Mouse (Mus musculus) layer of hippocampus, postnatal 25 days (tissue): ENCODE measurements around the gene Spag17. TPM values are rescaled to one million over a fixed set of nuclear protein-coding genes. Genes with fewer than 3 reads are reported as not detected.

Source experiments
- DNase-seq, 2 experiments: peaks; one replicate each; pipeline ENCODE4 v3.0.0; 2022; ENCODE audit warnings: mixed read lengths in 2 of 2, low spot score in 1 of 2; ENCODE audit errors: extremely low spot score in 1 of 2
- total RNA-seq, 2 experiments: library from RNA; stranded (reverse); gene quantifications; 2 replicates each; pipeline ENCODE4 v1.2.3; 2021

Spag17 gene
- total RNA-seq, 2 experiments from 2014 or later: 0.12 to 0.21 TPM

DNA sequence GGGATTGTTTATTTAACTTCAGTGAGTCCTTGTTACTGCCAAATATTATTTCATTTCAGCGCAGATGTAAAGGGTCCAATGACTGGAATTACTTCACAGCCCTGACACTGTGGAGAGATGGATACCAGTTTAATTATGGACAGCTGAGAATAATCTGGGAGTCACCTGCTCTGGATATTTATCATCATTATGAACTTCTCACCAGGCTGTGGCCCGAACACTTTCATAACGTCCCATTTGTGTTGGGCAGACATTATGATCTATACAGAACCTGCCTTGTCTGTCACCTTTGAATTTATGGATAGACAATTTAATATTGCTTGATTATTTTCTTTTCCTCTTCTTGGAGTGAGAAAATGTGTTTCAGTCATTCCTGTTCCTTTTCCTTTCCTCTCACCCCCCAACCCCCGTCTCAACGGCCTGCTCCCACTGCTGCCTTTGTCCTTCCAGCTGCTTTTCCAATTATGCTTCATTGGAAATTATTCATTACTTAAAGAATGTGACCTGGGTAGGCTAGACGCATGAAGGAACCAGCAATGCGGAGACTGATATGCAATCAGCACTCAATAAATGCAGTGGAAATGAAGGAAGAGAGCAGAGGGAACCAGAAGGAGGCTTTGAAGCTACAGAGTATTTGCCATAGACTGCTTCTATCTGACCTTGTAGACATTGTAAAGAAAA, 74.7 kb downstream of the Spag17 start:
- DNase-seq: no peak

DNA sequence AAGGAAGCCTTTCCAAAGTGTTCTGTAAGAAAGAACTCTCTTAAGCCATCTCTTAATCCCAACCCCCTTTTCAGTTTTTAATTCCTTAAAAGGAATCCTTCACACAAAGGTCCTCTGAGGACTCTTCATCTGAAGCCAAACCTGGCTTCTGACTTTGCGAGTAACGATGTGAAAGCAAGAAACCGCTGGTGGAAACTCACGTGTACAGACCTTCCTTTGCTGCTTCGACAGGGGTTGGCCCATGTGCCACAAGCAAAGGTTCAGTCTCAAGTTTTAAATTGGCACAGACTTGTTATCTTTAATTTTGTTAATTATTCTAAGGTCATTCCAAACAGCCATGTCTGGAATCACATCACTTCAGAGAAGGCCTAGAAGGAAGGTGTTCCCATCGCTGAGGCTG, 79.1 kb downstream of the Spag17 start:
- no peak for DNase-seq

DNA sequence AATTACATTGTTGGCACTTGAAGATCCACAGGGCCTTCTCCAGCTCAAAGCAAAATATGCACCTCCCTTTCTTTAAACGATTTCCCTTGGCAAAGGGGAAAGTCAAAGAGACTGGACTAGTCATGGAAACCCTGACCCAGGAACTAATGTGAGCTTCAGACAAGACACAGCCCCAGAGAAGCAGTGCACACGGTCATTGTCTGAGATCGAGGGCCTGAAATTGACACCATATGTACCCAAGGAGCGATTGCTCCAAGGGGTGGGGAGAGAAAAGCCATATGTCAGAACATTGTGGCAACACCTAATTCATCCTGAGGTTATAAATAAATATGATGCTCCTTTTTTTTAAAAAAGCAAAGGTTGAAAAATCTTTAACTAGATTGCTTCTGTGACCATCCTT, 80.7 kb downstream of the Spag17 start:
- DNase-seq: no peak

DNA sequence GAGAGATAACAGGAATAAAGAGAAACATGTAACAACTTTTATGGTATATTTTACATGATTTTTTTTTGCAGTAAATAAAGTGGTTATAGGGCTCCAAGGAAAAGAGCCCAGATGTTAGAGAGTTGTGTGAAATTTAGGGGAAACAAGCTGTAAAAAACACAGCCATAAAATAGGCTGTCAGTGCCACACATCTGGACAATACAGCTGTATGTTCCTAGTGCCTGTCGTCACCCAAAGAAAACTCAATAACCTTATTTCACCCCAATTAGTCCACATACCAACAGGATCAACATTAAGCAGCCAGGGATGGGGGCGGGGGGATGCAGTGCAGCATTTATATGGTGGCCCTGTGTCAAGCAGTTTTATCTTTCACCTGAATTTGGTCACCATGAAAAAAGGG, 81.1 kb downstream of the Spag17 start:
- no peak for DNase-seq

DNA sequence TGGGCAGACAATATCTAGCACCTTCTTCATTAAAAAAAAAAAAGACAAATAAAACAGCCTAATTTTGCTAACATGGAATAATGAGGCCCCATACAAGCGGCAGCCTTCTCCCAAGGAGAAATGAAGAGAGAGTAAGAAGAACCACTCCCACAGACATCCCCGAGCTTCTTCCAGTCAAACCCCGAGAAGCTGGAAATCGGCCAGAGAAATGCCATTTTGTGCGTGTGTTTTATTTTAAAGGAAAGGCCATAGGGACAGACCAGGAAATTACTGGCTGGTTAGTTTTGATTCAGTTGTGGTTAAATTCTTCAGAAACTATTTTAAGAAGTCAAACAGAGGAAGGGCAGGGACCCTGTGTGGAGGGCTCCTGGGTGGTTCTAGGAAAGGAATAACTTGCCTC, 85.6 kb downstream of the Spag17 start:
- DNase-seq: no peak

DNA sequence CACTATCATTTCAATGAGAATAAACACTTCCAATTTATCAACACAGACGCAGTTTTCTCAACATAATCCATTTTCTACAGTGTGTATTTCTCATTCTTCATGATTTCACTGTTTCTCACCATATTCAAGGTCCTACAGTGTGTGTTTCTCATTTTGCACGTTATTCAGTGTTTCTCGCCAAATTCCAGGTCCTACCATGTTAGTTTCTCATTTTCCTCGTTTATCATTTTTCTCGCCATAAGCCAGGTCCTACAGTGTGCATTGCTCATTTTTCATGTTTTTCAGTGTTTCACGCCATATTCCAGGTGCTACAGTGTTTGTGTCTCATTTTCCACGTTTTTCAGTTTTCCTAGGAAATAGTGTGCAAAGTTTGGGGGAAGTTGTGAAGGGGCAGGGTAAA, 95.8 kb downstream of the Spag17 start:
- no peak for DNase-seq

DNA sequence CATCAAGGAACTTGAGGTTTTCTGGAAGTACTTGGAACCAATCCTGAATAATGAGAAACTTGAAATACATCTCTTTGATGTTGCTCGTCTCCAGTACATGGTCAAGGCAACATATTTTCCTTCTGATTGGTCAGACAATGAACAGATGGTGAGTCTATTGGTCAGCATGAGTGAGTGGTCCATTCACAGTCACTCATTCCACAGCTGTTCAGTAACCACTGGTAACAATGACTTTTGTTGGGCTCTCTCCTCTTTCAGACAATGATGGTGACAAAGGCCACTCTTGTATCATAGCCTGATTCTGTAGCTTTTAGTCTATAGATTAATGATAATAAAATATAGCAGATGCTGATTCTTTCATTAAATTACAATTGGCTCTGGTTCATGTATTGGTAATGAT, 119.5 kb downstream of the Spag17 start:
- no peak for DNase-seq

DNA sequence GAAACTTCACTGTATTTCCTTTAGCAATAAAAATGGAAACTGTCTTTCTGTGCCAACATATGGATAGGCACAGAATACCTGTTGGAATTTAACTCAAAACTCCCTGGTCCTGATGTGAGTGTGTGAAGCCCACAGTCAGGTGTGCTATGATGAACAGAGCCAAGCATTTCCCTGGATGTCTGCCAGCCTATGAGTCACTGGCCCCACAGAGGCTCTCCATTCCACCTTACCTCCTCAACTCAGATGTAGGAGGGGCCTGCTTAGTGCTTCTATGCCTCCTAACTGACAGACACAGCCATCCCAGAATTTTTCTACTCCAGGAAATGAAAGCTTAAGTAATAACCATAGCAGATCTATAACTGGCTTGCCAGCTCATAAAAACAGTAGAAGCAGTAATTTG, 124.6 kb downstream of the Spag17 start:
- no peak for DNase-seq

DNA sequence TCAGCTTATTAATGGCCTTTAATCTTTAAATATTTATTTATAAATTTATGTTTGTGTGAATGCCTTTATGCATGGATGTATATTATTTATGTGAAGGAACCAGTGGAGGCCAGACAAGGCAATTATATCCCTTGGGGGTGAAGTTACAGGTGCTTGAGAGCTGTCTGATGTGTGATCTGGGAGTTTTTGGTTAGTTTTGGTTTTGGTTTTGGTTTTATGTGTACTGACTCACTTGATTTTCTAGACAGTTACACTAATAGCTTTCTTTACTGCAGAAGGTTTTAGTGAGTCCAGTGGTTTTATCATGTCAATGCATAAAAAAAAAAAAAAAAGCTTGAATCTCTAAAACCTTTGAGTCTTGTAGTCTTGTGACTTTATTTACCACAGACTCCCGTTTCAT, 128.9 kb downstream of the Spag17 start:
- DNase-seq: no peak

DNA sequence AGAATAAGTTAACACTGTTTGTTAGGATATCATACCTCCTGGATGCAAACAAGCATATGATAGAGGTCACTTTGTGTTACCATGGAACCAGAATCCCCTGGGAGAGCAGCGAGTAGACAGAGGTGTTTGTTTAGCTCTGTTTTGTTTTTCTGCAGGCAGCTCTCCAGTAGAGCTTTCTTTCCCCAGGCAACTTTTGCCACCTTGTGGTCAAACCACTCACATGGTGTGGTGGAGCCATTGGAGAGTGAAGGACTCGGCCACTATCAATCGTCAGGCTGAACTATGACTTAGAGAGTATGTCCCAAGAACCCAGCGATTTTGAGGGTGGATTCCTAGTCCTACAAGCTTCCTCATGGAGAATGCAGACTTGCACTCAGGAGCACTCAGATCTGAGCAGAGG, 146.1 kb downstream of the Spag17 start:
- no peak for DNase-seq

DNA sequence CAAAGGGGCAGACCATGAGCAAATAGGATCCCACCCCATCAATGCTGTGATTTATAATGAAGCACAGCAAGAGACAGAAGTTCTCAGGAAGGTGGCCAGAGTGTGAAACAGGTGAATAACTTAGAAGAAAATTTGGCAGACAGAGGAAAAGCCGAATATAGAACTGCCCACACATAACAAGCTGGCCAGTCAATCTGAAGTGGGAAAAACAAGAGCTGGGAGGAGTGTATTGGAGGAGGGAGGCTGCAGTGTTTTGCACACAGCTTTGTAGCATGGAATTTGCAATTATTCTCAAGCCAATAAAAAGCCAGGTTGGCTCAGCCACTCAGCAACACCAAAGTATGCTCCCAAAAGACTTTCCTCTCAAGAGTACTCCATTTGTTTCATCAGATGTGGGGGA, 147.8 kb downstream of the Spag17 start:
- DNase-seq: no peak

DNA sequence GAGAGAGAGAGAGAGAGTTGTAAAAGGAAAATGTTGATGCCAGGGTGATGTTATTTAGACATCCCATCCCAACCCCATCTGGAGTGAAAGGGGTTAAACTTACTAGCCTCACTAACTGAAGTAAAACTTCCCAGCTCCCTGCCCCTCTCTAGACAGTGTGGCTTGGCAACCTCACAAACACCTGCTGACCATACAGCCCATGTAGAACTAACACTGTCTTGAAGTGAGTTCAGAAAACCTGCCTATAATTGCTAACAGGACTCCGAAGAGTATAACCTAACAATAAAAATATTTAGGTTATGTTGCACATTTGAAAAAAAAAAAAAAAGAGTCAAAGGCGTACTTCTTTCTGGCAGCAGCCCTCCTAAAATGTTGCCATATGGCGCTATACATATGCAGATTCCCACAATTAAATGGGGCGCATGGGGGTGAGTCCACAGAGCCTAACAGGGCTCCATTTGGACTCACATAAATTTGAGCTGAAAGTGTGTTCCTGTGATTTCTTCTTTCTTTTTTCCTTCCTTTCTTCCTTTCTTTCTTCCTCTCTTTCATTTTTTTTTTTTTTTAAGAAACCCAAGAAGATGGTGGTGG, 149.3 kb downstream of the Spag17 start:
- no peak for DNase-seq

DNA sequence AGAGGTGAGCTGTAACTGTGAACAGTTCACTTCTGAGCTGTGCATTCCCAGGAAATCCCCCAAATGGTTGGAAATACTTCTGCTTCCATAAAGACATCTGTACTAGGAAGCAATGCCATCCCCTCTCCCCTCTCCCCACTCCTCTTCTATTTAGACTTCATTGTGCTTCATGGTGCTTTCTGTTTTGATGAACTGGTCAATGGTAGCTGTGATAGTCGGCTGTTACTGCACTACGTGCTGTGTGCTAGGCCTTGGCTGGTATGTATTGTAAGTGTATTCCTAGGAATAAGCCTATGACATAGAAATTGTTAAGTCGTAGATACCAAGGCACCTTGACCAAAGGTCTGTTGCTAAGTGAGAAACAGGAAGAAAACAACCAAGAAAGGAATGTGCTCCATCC, 149.9 kb downstream of the Spag17 start:
- DNase-seq: no peak

DNA sequence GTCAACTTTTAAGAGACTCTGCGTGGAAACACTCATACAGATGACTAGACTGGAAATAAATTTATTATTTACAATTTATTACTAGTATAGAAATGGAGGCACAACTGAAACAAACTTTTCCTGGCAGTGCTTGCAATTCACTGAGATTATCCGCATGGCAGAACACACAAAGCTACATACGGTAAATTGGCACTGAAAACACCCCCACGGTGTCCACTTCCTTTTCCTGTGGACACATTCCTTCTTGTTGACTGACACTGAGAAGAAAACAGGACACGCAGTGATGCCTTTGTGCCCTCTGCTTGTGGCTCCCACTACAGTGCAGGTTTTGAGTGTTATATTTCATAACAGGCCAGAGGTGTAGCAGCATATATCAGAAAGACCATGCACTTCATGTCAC, 151.6 kb downstream of the Spag17 start:
- DNase-seq: no peak

DNA sequence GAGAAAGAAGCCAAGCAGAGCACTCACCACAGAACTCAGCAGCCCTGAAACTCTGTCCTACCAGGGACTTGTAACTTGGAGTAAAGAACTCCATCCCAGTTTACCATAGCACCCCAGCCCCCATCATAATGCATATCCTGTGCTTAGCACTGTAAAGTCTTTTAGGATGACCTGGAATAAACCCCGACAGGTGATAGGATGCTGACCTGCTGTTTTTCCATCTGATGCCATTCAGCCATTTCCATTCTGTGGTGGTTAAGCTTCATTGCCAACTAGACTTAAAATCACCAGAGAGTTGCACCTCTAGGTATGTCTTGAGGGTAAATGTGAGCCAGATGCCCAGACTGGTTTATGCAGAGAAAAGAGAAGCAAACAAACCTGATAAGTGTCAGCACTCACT, 189.2 kb downstream of the Spag17 start:
- no peak for DNase-seq

DNA sequence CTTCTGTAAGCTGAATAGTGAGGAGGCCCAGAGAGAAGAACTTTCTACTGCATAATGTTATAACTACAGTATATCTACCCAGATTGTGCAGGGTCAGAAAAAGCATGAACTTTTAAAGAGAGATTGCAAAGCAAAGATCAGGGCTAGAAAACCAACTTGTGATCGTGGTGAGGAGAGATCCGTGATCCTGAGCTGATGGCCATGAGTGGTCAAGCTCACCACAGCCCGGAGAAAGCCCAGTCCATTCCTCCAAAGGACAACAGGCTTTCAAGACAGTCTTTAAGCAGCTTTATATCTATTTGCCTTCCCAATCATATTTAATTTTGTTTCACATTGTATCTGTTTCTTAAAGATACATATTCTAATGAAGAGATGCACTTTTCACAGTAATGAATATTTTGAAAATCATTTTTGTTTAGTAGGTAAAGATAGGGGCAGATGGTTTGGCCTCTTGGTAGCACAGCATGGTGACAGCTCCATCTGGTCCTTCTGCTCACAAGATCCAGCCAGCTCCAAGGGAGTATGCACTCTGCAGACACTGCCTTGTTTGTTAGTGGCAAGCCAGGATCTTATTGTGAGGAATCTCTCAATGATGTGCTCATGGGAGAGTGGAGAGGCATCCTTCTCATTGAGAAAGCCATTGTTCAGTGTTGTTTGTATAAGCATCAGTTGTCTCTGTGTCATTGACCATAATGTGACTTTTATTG, 217.3 kb downstream of the Spag17 start:
- no peak for DNase-seq

DNA sequence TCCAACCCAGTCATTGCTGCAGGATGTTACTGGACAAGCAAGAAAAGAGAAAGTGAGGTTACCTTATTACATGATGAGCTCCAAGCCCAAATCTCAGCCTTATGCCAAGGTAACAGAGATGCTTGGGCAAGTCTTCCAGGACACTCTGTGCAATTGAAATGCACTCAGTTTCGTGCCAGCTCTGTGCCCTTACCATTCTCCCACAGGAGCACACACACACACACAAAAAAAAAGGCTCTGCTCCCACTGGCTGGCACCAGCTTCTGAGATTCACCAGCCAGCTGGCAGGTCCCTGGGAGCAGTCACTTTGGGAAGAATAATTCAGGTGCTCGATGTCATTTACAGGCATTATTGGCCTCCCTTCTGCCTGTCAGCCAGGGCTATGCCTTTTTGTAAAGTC, 221.5 kb downstream of the Spag17 start:
- no peak for DNase-seq

DNA sequence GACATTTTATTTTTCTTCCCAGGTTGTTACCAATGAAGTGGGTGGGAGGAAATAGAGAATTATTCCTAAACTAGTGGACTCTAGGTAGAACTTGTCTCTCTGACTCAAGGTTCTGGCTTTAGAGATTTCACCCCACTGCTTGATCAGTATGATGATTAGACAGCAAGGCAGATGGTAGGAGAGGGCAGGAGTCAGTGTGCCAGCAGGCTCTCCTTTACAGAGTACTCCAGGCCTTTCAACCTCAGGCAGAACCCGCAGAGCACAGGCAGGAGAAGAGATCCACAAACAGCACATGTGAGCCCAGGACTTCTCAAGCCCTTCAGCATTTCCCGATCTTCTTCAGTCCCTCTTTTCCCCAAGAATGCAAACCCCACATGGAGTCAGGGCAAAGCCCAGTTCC, 233.5 kb downstream of the Spag17 start:
- no peak for DNase-seq

DNA sequence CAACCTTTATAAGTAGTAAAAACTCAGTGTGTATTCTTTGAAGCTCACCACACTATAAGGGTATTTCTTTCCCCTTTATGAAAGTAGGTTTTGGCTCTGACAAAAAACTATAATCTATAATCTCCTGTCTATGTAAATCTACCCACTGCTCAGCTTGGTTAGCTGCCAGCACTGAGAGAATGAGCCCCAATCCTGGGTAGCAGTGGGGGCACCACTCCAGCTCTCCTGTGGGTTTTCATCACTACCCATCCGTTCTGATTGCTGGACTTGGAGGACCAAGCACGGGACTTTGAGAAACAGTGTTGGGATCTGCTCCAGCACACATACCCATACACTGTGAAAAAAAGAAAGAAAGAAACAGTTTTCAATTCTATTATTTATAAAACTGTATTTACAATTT, 236.8 kb downstream of the Spag17 start:
- no peak for DNase-seq

DNA sequence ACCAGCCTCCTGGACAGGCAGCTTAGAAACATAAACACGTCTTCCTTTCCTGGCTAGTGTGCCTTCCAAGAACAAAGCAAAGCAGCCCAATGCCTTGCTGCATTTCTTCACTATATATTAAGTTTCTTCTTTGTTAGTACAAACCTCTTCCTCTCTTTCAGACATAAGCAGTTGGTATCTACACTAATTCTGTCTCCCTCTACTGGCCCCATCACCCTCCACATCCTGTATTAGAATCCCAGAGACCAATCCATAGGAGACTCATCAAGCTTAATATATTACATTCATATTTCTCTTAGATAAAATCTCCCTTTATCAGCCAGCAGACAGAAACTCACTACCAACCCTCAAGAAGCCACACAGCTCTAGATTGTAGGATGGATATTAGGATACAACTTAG, 237.2 kb downstream of the Spag17 start:
- DNase-seq: no peak

DNA sequence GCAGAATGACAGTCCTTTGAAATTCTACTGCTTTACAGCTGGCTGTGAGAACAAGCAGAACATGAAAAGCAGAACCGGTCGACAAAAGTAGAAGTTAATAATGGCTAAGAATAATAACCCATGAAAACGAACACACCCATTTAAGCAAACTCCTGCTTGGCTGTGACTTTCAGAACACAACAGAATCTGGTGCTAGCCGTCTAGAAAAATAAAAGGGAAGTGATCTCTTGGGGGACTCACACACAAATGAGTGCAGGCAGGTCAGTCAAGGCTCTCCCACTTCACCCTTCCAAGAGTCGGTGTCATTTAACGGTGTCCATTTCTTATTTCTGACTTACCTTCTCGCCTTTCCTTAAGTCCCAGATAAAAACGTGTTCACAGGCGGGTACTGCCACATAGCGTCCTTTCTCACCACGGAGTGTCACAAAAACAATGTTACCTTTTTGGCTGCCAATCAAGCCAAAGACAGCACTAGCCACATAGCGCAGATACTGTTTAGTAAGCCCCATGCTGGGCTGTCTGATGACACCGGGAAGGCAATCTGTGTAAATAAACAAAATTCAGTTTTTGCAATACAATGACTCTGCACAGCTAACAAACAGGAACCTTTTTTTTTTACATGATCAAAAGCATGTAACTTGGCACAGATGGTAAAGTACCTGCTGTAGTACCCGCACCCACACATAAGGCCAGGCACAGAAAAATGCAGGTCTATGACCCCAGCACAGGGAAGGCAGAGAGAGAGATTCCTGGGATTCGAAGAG, 275.7 kb downstream of the Spag17 start:
- no peak for DNase-seq
